Mouse (Mus musculus) liver, embryonic 14.5 days (tissue): ENCODE measurements around the gene Hebp1. TPM values are rescaled to one million over a fixed set of nuclear protein-coding genes. Genes with fewer than 3 reads are reported as not detected.
A peak's percentile ranks its signal among the peaks of the same experiment; 100 is the strongest.

Experiments used
- ATAC-seq: fragments of 200-750 bp; cut with Nextera tagmentation; 2 replicates; pipeline ENCODE4 v1.8.0; 2017; ENCODE audit warnings: moderate number of reproducible peaks, mild to moderate bottlenecking, moderate library complexity; ENCODE audit not compliant: insufficient read depth
- DNase-seq, 3 experiments: peaks; one replicate each; pipeline ENCODE4 v3.0.0-alpha.2; 2012 to 2013; ENCODE audit warnings: low read depth in 3 of 3, low spot score in 3 of 3
- H3K27ac ChIP-seq: fragments of 300-500 bp; sonication (generic); 2 replicates; pipeline ENCODE4 v1.5.1; 2014; ENCODE audit warnings: moderate library complexity, mild to moderate bottlenecking, control low read depth, inconsistent platforms
- H3K27me3 ChIP-seq: fragments of 300-500 bp; sonication (generic); 2 replicates; pipeline ENCODE4 v1.6.1; 2014; ENCODE audit warnings: mild to moderate bottlenecking, low read length, moderate library complexity; ENCODE audit not compliant: control insufficient read depth, insufficient read depth
- H3K36me3 ChIP-seq: fragments of 300-500 bp; sonication (generic); replicated peaks from 2 replicates; pipeline ENCODE4 v1.6.1; 2014; ENCODE audit warnings: low read depth; ENCODE audit not compliant: control insufficient read depth, insufficient read depth
- H3K4me1 ChIP-seq, 2 experiments: fragments of 200-500 bp in 1 of 2; fragments of 300-500 bp in 1 of 2; sonication (generic) in 1 of 2; replicated peaks; 2 replicates each; pipeline ENCODE4 v1.6.1; 2012 to 2014; ENCODE audit warnings: antibody characterized with exemption in 1 of 2, inconsistent platforms in 1 of 2, low read length in 1 of 2; ENCODE audit not compliant: control insufficient read depth in 2 of 2, insufficient read depth in 2 of 2
- H3K4me2 ChIP-seq: fragments of 300-500 bp; sonication (generic); 2 replicates; pipeline ENCODE4 v1.6.1; 2014; ENCODE audit warnings: low read depth, mild to moderate bottlenecking, control low read depth, moderate library complexity
- H3K4me3 ChIP-seq, 2 experiments: fragments of 200-500 bp in 1 of 2; fragments of 300-500 bp in 1 of 2; sonication (generic) in 1 of 2; 2 replicates each; pipeline ENCODE4 v1.5.1; 2012 to 2014; ENCODE audit warnings: low read depth in 2 of 2, low read length in 2 of 2, mild to moderate bottlenecking in 2 of 2, control low read depth in 1 of 2, inconsistent platforms in 1 of 2, moderate library complexity in 1 of 2; ENCODE audit not compliant: insufficient read depth in 1 of 2
- H3K9ac ChIP-seq: fragments of 300-500 bp; sonication (generic); replicated peaks from 2 replicates; pipeline ENCODE4 v1.6.1; 2014; ENCODE audit warnings: mild to moderate bottlenecking, control low read depth, moderate library complexity
- H3K9me3 ChIP-seq: fragments of 300-500 bp; sonication (generic); 2 replicates; pipeline ENCODE4 v1.6.1; 2016; ENCODE audit warnings: low read length, mixed read lengths; ENCODE audit not compliant: control insufficient read depth
- CTCF ChIP-seq: IDR thresholded peaks from 2 replicates; pipeline ENCODE4 v1.5.1; 2016; ENCODE audit warnings: antibody characterized with exemption, low read depth, control low read depth
- EP300 ChIP-seq: IDR thresholded peaks from 2 replicates; pipeline ENCODE4 v1.6.1; 2016; ENCODE audit warnings: antibody characterized with exemption, low read depth
- WGBS: fragments of 180-500 bp; shearing (Covaris S2); extraction: QIAGEN DNeasy Blood & Tissue Kit; methylation state at CpG from one replicate; pipeline ENCODE4 v1.1.7; 2014; ENCODE audit not compliant: insufficient replicate concordance; 5-methylcytosine and 5-hydroxymethylcytosine counted together
- polyA plus RNA-seq, 2 experiments: library from polyadenylated mRNA; depleted of rRNA in 1 of 2; stranded (reverse) in 1 of 2; unstranded in 1 of 2; fragments of >200 nt; fragmentation: Nextera tagmentation in 1 of 2; extraction: Ambion mirVana in 1 of 2; gene quantifications; 2 replicates each; pipeline versions ENCODE4 v1.2.1 to v1.2.3; 2012 to 2014

The Hebp1 gene
- polyA plus RNA-seq, 2 experiments, result 70.2 to 198 TPM

- Histone ChIP-seq H3K36me3 (peaks cover 28% of the 10 kb centered on the region), H3K4me2 (peak overlapping the region; percentile 92), H3K9me3 (no peaks in the 10 kb centered on the region), H3K9ac (peak overlapping the region; percentile 97), H3K4me1 (peaks cover 47 to 51% of the 10 kb centered on the region in 2 experiments), H3K4me3 (peak overlapping the region; percentile 90 to 91), H3K27ac (peak overlapping the region; percentile 96), H3K27me3 (no peaks in the 10 kb centered on the region)
- DNase-seq, result peak; percentile 64 to 68 (median 66)
- ATAC-seq, result peak; percentile 36
- TF ChIP-seq CTCF (no peak), EP300 (peak; percentile 74)
- 18% methylated on average over 5 of the region's 5 CpGs for WGBS
Observed at GRCm38 (mm10) chr6:135166712-135167111, 31.1 kb downstream of the Hebp1 start.

- Histone ChIP-seq H3K4me1 (peaks cover 48 to 50% of the 10 kb centered on the region in 2 experiments), H3K27me3 (no peaks in the 10 kb centered on the region), H3K4me2 (peak overlapping the region; percentile 92), H3K4me3 (peak overlapping the region; percentile 90 to 91), H3K9ac (peak overlapping the region; percentile 97), H3K27ac (peak overlapping the region; percentile 96), H3K9me3 (no peaks in the 10 kb centered on the region), H3K36me3 (peaks cover 28% of the 10 kb centered on the region)
- DNase-seq, result peak in 1 of 3 experiments; percentile 42
- no peak for TF ChIP-seq EP300
- TF ChIP-seq CTCF, result no peak
- WGBS, result 37% methylated on average over 3 of the region's 3 CpGs
- no peak for ATAC-seq
Observed at GRCm38 (mm10) chr6:135166262-135166661, 31.6 kb downstream of the Hebp1 start.

- TF ChIP-seq CTCF (no peak), EP300 (peak; percentile 95)
- peak overlapping the region; percentile 92 for H3K4me2 ChIP-seq
- H3K36me3 ChIP-seq, result peaks cover 28% of the 10 kb centered on the region
- WGBS, result 11% methylated on average over 2 of the region's 2 CpGs
- peak overlapping the region; percentile 96 for H3K27ac ChIP-seq
- H3K4me1 ChIP-seq, result peaks cover 50% of the 10 kb centered on the region in 2 experiments
- DNase-seq (peak; percentile 89 to 91 (median 91)), ATAC-seq (peak; percentile 82)
- H3K9me3 ChIP-seq, result no peaks in the 10 kb centered on the region
- H3K27me3 ChIP-seq, result no peaks in the 10 kb centered on the region
- peak overlapping the region; percentile 72 to 91 for H3K4me3 ChIP-seq
- H3K9ac ChIP-seq, result peak overlapping the region; percentile 97
Observed at GRCm38 (mm10) chr6:135165706-135166105, 32.1 kb downstream of the Hebp1 start.

GRCm38 (mm10) chr6:135165191-135165590, 32.6 kb downstream of the Hebp1 start:
- TF ChIP-seq CTCF (no peak), EP300 (no peak)
- peak in 1 of 3 experiments; percentile 47 for DNase-seq
- H3K27ac ChIP-seq, result peak overlapping the region; percentile 96
- peaks cover 28% of the 10 kb centered on the region for H3K36me3 ChIP-seq
- no peaks in the 10 kb centered on the region for H3K27me3 ChIP-seq
- peak; percentile 4; the same call in 1 of the 2 replicates for ATAC-seq
- H3K9me3 ChIP-seq, result no peaks in the 10 kb centered on the region
- WGBS, result 23% methylated on average over 3 of the region's 3 CpGs
- peaks cover 50% of the 10 kb centered on the region in 2 experiments for H3K4me1 ChIP-seq
- H3K9ac ChIP-seq, result peak overlapping the region; percentile 97
- peak overlapping the region; percentile 92 for H3K4me2 ChIP-seq
- H3K4me3 ChIP-seq, result peak overlapping the region; percentile 72 to 91

GRCm38 (mm10) chr6:135162861-135163260, 35.0 kb downstream of the Hebp1 start:
- peak overlapping the region; percentile 57 for H3K9ac ChIP-seq
- H3K36me3 ChIP-seq, result peaks cover 34% of the 10 kb centered on the region
- no peaks in the 10 kb centered on the region for H3K9me3 ChIP-seq
- peak overlapping the region; percentile 56 for H3K4me2 ChIP-seq
- no peak for TF ChIP-seq CTCF
- TF ChIP-seq EP300, result peak; percentile 48
- DNase-seq, result no peak
- peak overlapping the region; percentile 0; the same call in 1 of the 2 replicates for H3K27ac ChIP-seq
- H3K4me3 ChIP-seq, result 0 out of 4 replicates have a peak overlapping the region, but pooled peaks of 1 of the 2 experiments have one; percentile 12
- ATAC-seq, result no peak
- WGBS, result 17% methylated on average over 4 of the region's 4 CpGs
- no peaks in the 10 kb centered on the region for H3K27me3 ChIP-seq
- peaks cover 39 to 47% of the 10 kb centered on the region in 2 experiments for H3K4me1 ChIP-seq
